24 mouse cellular contexts compared by ENCODE assay signal in genomic region chr9:92360691-92361310, GRCm38 (mm10). TPM values are rescaled to one million over a fixed set of nuclear protein-coding genes. Genes with fewer than 3 reads are reported as not detected.
A peak's percentile ranks its signal among the peaks of the same experiment; 100 is the strongest.
DNase-seq lines count a peak whose midpoint lies in the region; ATAC-seq and TF ChIP-seq lines count a peak whose summit lies in the region.
"Had no signal": no experiment of that assay in that cellular context is flagged by ENCODE, and none has a peak within 500 bp of the region (broad histone marks: within the 10 kb centered on the region; RNA-seq: fewer than 3 reads in every experiment).

No protein-coding gene starts in this region.

- peak; percentile 43; the same call in 1 of the 2 replicates for ATAC-seq in hindbrain, embryonic 11.5 days (ENCODE audit: low FRiP score)
- ATAC-seq in hindbrain, embryonic 14.5 days (ENCODE audit: low FRiP score), result no peak
- peak; percentile 79 for ATAC-seq in neural tube, embryonic 11.5 days (ENCODE audit: insufficient read depth, low FRiP score, low TSS enrichment)
- ATAC-seq in hindbrain, postnatal 0 days, result peak; percentile 59
- ATAC-seq in neural tube, embryonic 14.5 days (ENCODE audit: low read depth), result peak; percentile 79; the same call in 1 of the 2 replicates
- ATAC-seq: forebrain, embryonic 13.5 days; inflammation-experienced regulatory T-cells, adult 6 months; intestine, postnatal 0 days had no signal

- no peak overlapping the region for H3K4me2 ChIP-seq in hindbrain, embryonic 11.5 days (replicated peaks; ENCODE audit: low read depth, low read length)
- no peak overlapping the region for H3K4me2 ChIP-seq in hindbrain, embryonic 14.5 days (replicated peaks)
- no peak overlapping the region for H3K4me2 ChIP-seq in neural tube, embryonic 11.5 days (ENCODE audit: low read depth)
- no peak overlapping the region for H3K4me2 ChIP-seq in hindbrain, postnatal 0 days (ENCODE audit: low read depth, low read length)
- no peak overlapping the region for H3K4me2 ChIP-seq in neural tube, embryonic 14.5 days (ENCODE audit: low read depth, low read length)
- H3K4me2 ChIP-seq: embryonic facial prominence, embryonic 13.5 days; forebrain, embryonic 13.5 days; heart, embryonic 13.5 days had no signal

- H3K9me3 ChIP-seq in hindbrain, embryonic 11.5 days (ENCODE audit: control insufficient read depth, low read length), result no peaks in the 10 kb centered on the region
- no peaks in the 10 kb centered on the region for H3K9me3 ChIP-seq in hindbrain, embryonic 14.5 days (ENCODE audit: control insufficient read depth, low read length)
- H3K9me3 ChIP-seq in neural tube, embryonic 11.5 days (ENCODE audit: control insufficient read depth, low read length), result no peaks in the 10 kb centered on the region
- no peaks in the 10 kb centered on the region for H3K9me3 ChIP-seq in hindbrain, postnatal 0 days (ENCODE audit: low read length)
- H3K9me3 ChIP-seq in neural tube, embryonic 14.5 days (ENCODE audit: control insufficient read depth, low read length), result no peaks in the 10 kb centered on the region
- H3K9me3 ChIP-seq: embryonic facial prominence, embryonic 13.5 days; forebrain, embryonic 13.5 days; heart, embryonic 13.5 days had no signal

- H3K36me3 ChIP-seq in hindbrain, embryonic 11.5 days (ENCODE audit: control insufficient read depth, insufficient read depth, low read length), result no peaks in the 10 kb centered on the region
- H3K36me3 ChIP-seq in hindbrain, embryonic 14.5 days (replicated peaks; ENCODE audit: control insufficient read depth, insufficient read depth), result no peaks in the 10 kb centered on the region
- H3K36me3 ChIP-seq in neural tube, embryonic 11.5 days (ENCODE audit: control insufficient read depth, insufficient read depth, low read length), result no peaks in the 10 kb centered on the region
- no peaks in the 10 kb centered on the region for H3K36me3 ChIP-seq in hindbrain, postnatal 0 days (ENCODE audit: insufficient read depth, low read length)
- no peaks in the 10 kb centered on the region for H3K36me3 ChIP-seq in neural tube, embryonic 14.5 days (ENCODE audit: control insufficient read depth, insufficient read depth, low read length)
- H3K36me3 ChIP-seq: embryonic facial prominence, embryonic 13.5 days; heart, embryonic 13.5 days had no signal

- no peak overlapping the region for H3K27ac ChIP-seq in hindbrain, embryonic 11.5 days (ENCODE audit: low read depth, low read length)
- H3K27ac ChIP-seq in hindbrain, embryonic 14.5 days, result no peak overlapping the region
- H3K27ac ChIP-seq in neural tube, embryonic 11.5 days (ENCODE audit: low read depth, low read length), result no peak overlapping the region
- no peak overlapping the region for H3K27ac ChIP-seq in hindbrain, postnatal 0 days
- H3K27ac ChIP-seq in neural tube, embryonic 14.5 days (ENCODE audit: low read depth, low read length), result no peak overlapping the region
- H3K27ac ChIP-seq: embryonic facial prominence, embryonic 13.5 days; forebrain, embryonic 13.5 days; gastrocnemius, adult 2 months; heart, embryonic 13.5 days had no signal

- H3K4me1 ChIP-seq in hindbrain, embryonic 11.5 days (replicated peaks; ENCODE audit: control insufficient read depth, insufficient read depth, low read length), result no peaks in the 10 kb centered on the region
- H3K4me1 ChIP-seq in hindbrain, embryonic 14.5 days (replicated peaks; ENCODE audit: control insufficient read depth, insufficient read depth, low read length), result no peaks in the 10 kb centered on the region
- H3K4me1 ChIP-seq in neural tube, embryonic 11.5 days (ENCODE audit: control insufficient read depth, insufficient read depth, low read length), result no peaks in the 10 kb centered on the region
- H3K4me1 ChIP-seq in hindbrain, postnatal 0 days (ENCODE audit: insufficient read depth, low read length), result no peaks in the 10 kb centered on the region
- no peaks in the 10 kb centered on the region for H3K4me1 ChIP-seq in neural tube, embryonic 14.5 days (ENCODE audit: control insufficient read depth, insufficient read depth, low read length)
- H3K4me1 ChIP-seq: embryonic facial prominence, embryonic 13.5 days; forebrain, embryonic 13.5 days had no signal

- no peak for TF ChIP-seq CTCF in hindbrain, postnatal 0 days (IDR thresholded peaks at IDR 0.05; ENCODE audit: low read depth)

- H3K9ac ChIP-seq in hindbrain, embryonic 11.5 days (ENCODE audit: low read depth, low read length), result no peak overlapping the region
- H3K9ac ChIP-seq in hindbrain, embryonic 14.5 days, result no peak overlapping the region
- H3K9ac ChIP-seq in neural tube, embryonic 11.5 days (ENCODE audit: low read length), result no peak overlapping the region
- no peak overlapping the region for H3K9ac ChIP-seq in hindbrain, postnatal 0 days (replicated peaks; ENCODE audit: low read length)
- H3K9ac ChIP-seq in neural tube, embryonic 14.5 days (replicated peaks; ENCODE audit: low read depth, low read length), result no peak overlapping the region
- H3K9ac ChIP-seq: embryonic facial prominence, embryonic 13.5 days; forebrain, embryonic 13.5 days; heart, embryonic 13.5 days had no signal

- DNase-seq in hindbrain, embryonic 11.5 days (ENCODE audit: low spot score), result no peak
- no peak for DNase-seq in hindbrain, embryonic 14.5 days (ENCODE audit: low spot score)
- peak; percentile 27 for DNase-seq in neural tube, embryonic 11.5 days (ENCODE audit: low spot score)
- DNase-seq in neural tube, embryonic 10.5 days (ENCODE audit: extremely low spot score, low spot score), result no peak
- DNase-seq in hindbrain, postnatal 0 days (ENCODE audit: low spot score), result no peak
- no peak for DNase-seq in testis, postnatal 14 days (ENCODE audit: low spot score)
- DNase-seq in heart, postnatal 10 days, result no peak
- DNase-seq: adrenal gland, adult 2 months; adrenal gland, postnatal 25 days; cerebellum, adult 18-20 months; cerebellum, adult 9-11 months; cerebellum, postnatal 36 days; gastrocnemius, adult 2 months; gastrocnemius, postnatal 25 days; heart, adult 11 months had no signal

- H3K4me3 ChIP-seq in hindbrain, embryonic 11.5 days (ENCODE audit: low read depth, low read length), result no peak overlapping the region
- H3K4me3 ChIP-seq in hindbrain, embryonic 14.5 days (replicated peaks; ENCODE audit: low read length), result no peak overlapping the region
- no peak overlapping the region for H3K4me3 ChIP-seq in neural tube, embryonic 11.5 days (ENCODE audit: low read depth, low read length)
- no peak overlapping the region for H3K4me3 ChIP-seq in hindbrain, postnatal 0 days (ENCODE audit: low read length)
- H3K4me3 ChIP-seq in neural tube, embryonic 14.5 days (ENCODE audit: low read depth, low read length), result no peak overlapping the region
- H3K4me3 ChIP-seq: embryonic facial prominence, embryonic 13.5 days; forebrain, embryonic 13.5 days; gastrocnemius, adult 2 months; heart, embryonic 13.5 days had no signal

- no peaks in the 10 kb centered on the region for H3K27me3 ChIP-seq in hindbrain, embryonic 11.5 days (ENCODE audit: control insufficient read depth, insufficient read depth, low read length)
- H3K27me3 ChIP-seq in hindbrain, embryonic 14.5 days (ENCODE audit: control insufficient read depth, insufficient read depth, low read length), result no peaks in the 10 kb centered on the region
- no peaks in the 10 kb centered on the region for H3K27me3 ChIP-seq in neural tube, embryonic 11.5 days (ENCODE audit: control insufficient read depth, insufficient read depth, low read length)
- no peaks in the 10 kb centered on the region for H3K27me3 ChIP-seq in hindbrain, postnatal 0 days (ENCODE audit: insufficient read depth, low read length)
- H3K27me3 ChIP-seq in neural tube, embryonic 14.5 days (ENCODE audit: control insufficient read depth, insufficient read depth, low read length), result no peaks in the 10 kb centered on the region
- H3K27me3 ChIP-seq: CH12.LX; embryonic facial prominence, embryonic 13.5 days; forebrain, embryonic 13.5 days; heart, embryonic 13.5 days had no signal

- intact Hi-C loops in heart, postnatal 10 days (cut with DNase I), result no loop called here

- WGBS in hindbrain, embryonic 11.5 days, result 76% methylated on average over 1 of the region's 1 CpGs
- 54% methylated on average over 1 of the region's 1 CpGs for WGBS in hindbrain, embryonic 14.5 days
- 24% methylated on average over 1 of the region's 1 CpGs for WGBS in neural tube, embryonic 11.5 days
- WGBS in hindbrain, postnatal 0 days, result 52% methylated on average over 1 of the region's 1 CpGs
- WGBS in neural tube, embryonic 14.5 days, result 18% methylated on average over 1 of the region's 1 CpGs

RNA-seq across cellular contexts. Expression of gene 1700057G04Rik, which starts 51.6 kb away (rescaled TPM):
- not detected in 2 replicates for polyA plus RNA-seq in hindbrain, embryonic 11.5 days (2014; fragmentation: Nextera tagmentation; extraction: Ambion mirVana)
- polyA plus RNA-seq in hindbrain, embryonic 14.5 days (2014; fragmentation: Nextera tagmentation; extraction: Ambion mirVana), result not detected in 2 replicates
- polyA plus RNA-seq in neural tube, embryonic 11.5 days (2014; fragmentation: Nextera tagmentation; extraction: Ambion mirVana), result not detected in 2 replicates
- not detected in 2 replicates for total RNA-seq in hindbrain, postnatal 0 days (2014; rRNA removed)
- not detected in 2 replicates for polyA plus RNA-seq in hindbrain, postnatal 0 days (2015; fragmentation: Nextera tagmentation; extraction: Ambion mirVana)
- not detected in 2 replicates for polyA plus RNA-seq in neural tube, embryonic 14.5 days (2014; fragmentation: Nextera tagmentation; extraction: Ambion mirVana)
- not detected for total RNA-seq in heart, postnatal 10 days (2021)
- total RNA-seq: adrenal gland, adult 2 months; adrenal gland, postnatal 25 days; CH12.LX; gastrocnemius, adult 2 months; gastrocnemius, postnatal 25 days; hematopoietic stem cell, adult 5-6 weeks had no signal
- polyA plus RNA-seq: adrenal gland, adult 2 months; embryonic facial prominence, embryonic 13.5 days; forebrain, embryonic 13.5 days; heart, embryonic 13.5 days; heart, postnatal 0 days; intestine, postnatal 0 days had no signal
